Mouse (Mus musculus): ENCODE measurements around the gene Bysl. TPM values are rescaled to one million over a fixed set of nuclear protein-coding genes. Genes with fewer than 3 reads are reported as not detected.

Gene Bysl
- total and polyA plus RNA-seq, 3 experiments, result 13.2 to 15.9 (median 15.7) TPM

DNA sequence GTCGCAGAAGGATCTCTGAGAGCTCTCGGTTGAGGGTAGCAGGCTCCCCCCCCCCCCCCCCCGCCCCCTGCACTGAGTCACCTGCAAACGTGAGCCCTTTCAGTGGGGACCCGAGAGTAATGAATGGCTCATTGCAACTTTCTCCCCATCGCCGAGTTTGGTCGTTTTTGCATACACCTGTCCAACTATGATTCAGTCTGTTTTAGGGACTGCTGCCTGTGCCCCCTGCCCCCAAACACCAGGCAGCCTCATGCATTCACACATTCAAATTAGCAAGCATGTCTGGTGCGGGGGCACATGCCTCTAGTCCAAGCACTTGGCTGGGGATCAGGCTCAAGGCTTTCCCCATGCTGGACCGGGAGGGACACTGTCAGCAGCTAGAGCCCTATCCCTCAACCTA lies 56.7 kb downstream of the Bysl start:
- Histone ChIP-seq H3K36me3 (ENCODE audit: control insufficient read depth, insufficient read depth, low read length) (no peaks in the 10 kb centered on the region), H3K27me3 (ENCODE audit: control insufficient read depth, insufficient read depth, low read length) (no peaks in the 10 kb centered on the region), H3K4me1 (ENCODE audit: control insufficient read depth, insufficient read depth, low read length) (peaks cover 1% of the 10 kb centered on the region; the same call in 1 of the 2 replicates), H3K9ac (ENCODE audit: low read depth, low read length) (no peak overlapping the region), H3K79me2 (replicated peaks; ENCODE audit: control insufficient read depth, insufficient read depth, low read length) (no peaks in the 10 kb centered on the region), H3K4me3 (no peak overlapping the region), H3K27ac (no peak overlapping the region)
- TF ChIP-seq POLR2A (IDR thresholded peaks at IDR 0.05; ENCODE audit: insufficient read depth, low read depth, low read length) (no peak), EP300 (IDR thresholded peaks at IDR 0.05; ENCODE audit: insufficient read depth, low read depth, low read length) (no peak), CTCF (IDR thresholded peaks at IDR 0.05) (no peak)
- intact Hi-C loops (cut with DNase I), result no loop called here
- 79% methylated on average over 10 of the region's 10 CpGs for WGBS
- no peak for DNase-seq

- no peak for TF ChIP-seq EP300 (IDR thresholded peaks at IDR 0.05; ENCODE audit: insufficient read depth, low read depth, low read length)
- TF ChIP-seq POLR2A (IDR thresholded peaks at IDR 0.05; ENCODE audit: insufficient read depth, low read depth, low read length), result no peak
- TF ChIP-seq CTCF (IDR thresholded peaks at IDR 0.05), result no peak
- no peaks in the 10 kb centered on the region for H3K79me2 ChIP-seq (replicated peaks; ENCODE audit: control insufficient read depth, insufficient read depth, low read length)
- H3K36me3 ChIP-seq (ENCODE audit: control insufficient read depth, insufficient read depth, low read length), result no peaks in the 10 kb centered on the region
- DNase-seq, result no peak
- no peak overlapping the region for H3K4me3 ChIP-seq
- no peaks in the 10 kb centered on the region for H3K4me1 ChIP-seq (ENCODE audit: control insufficient read depth, insufficient read depth, low read length)
- no peak overlapping the region for H3K9ac ChIP-seq (ENCODE audit: low read depth, low read length)
- intact Hi-C loops (cut with DNase I), result no loop called here
- H3K27me3 ChIP-seq (ENCODE audit: control insufficient read depth, insufficient read depth, low read length), result no peaks in the 10 kb centered on the region
- H3K27ac ChIP-seq, result no peak overlapping the region
Observed at GRCm38 (mm10) chr17:47552994-47553393, 58.3 kb downstream of the Bysl start.

GRCm38 (mm10) chr17:47551049-47551448 lies 60.2 kb downstream of the Bysl start:
- TF ChIP-seq POLR2A (IDR thresholded peaks at IDR 0.05; ENCODE audit: insufficient read depth, low read depth, low read length), result no peak
- TF ChIP-seq CTCF (IDR thresholded peaks at IDR 0.05), result no peak
- no peak for TF ChIP-seq EP300 (IDR thresholded peaks at IDR 0.05; ENCODE audit: insufficient read depth, low read depth, low read length)
- no peaks in the 10 kb centered on the region for H3K36me3 ChIP-seq (ENCODE audit: control insufficient read depth, insufficient read depth, low read length)
- H3K79me2 ChIP-seq (replicated peaks; ENCODE audit: control insufficient read depth, insufficient read depth, low read length), result no peaks in the 10 kb centered on the region
- DNase-seq, result no peak
- intact Hi-C loops (cut with DNase I), result no loop called here
- no peaks in the 10 kb centered on the region for H3K4me1 ChIP-seq (ENCODE audit: control insufficient read depth, insufficient read depth, low read length)
- no peak overlapping the region for H3K9ac ChIP-seq (ENCODE audit: low read depth, low read length)
- no peak overlapping the region for H3K27ac ChIP-seq
- no peak overlapping the region for H3K4me3 ChIP-seq
- 61% methylated on average over 7 of the region's 7 CpGs for WGBS
- no peaks in the 10 kb centered on the region for H3K27me3 ChIP-seq (ENCODE audit: control insufficient read depth, insufficient read depth, low read length)

Other genes starting within 250 kb of the Bysl start
- gene Mrps10, start 242.6 kb downstream of the Bysl start, total RNA-seq (2021), result 10 to 100 TPM; 18.2 to 22.5 TPM
- gene Mrps10, start 242.6 kb downstream of the Bysl start, polyA plus RNA-seq (2012; rRNA removed), result 19.9 and 25.9 TPM in 2 replicates
- under 1 TPM; 0.23 to 0.43 TPM for gene Guca1b, start 226.1 kb downstream of the Bysl start, total RNA-seq (2021)
- 0.86 and 1.1 TPM in 2 replicates for gene Guca1b, start 226.1 kb downstream of the Bysl start, polyA plus RNA-seq (2012; rRNA removed)
- gene Guca1a, start 210.9 kb downstream of the Bysl start, total RNA-seq (2021), result under 1 TPM; 0.34 to 0.39 TPM
- gene Guca1a, start 210.9 kb downstream of the Bysl start, polyA plus RNA-seq (2012; rRNA removed), result 0.55 and 0.61 TPM in 2 replicates
- gene AI661453, start 174.9 kb downstream of the Bysl start, total RNA-seq (2021), result 1 to 10 TPM; 1.2 to 1.4 TPM
- gene AI661453, start 174.9 kb downstream of the Bysl start, polyA plus RNA-seq (2012; rRNA removed), result 0.64 and 1.00 TPM in 2 replicates
- gene 1700001C19Rik, start 174.1 kb downstream of the Bysl start, total RNA-seq (2021), result not detected
- gene 1700001C19Rik, start 174.1 kb downstream of the Bysl start, polyA plus RNA-seq (2012; rRNA removed), result 0.44 and 0.76 TPM in 2 replicates
- gene Taf8, start 109.2 kb downstream of the Bysl start, total RNA-seq (2021), result 10 to 100 TPM; 10.8 to 12.5 TPM
- gene Taf8, start 109.2 kb downstream of the Bysl start, polyA plus RNA-seq (2012; rRNA removed), result 14.2 and 21.0 TPM in 2 replicates
- gene Ccnd3, start 106.4 kb downstream of the Bysl start, total RNA-seq (2021), result 10 to 100 TPM; 75.9 to 83.7 TPM
- gene Ccnd3, start 106.4 kb downstream of the Bysl start, polyA plus RNA-seq (2012; rRNA removed), result 75.1 and 77.5 TPM in 2 replicates
- 10 to 100 TPM; 13.5 to 15.0 TPM for gene Med20, start 90 bp upstream of the Bysl start, total RNA-seq (2021)
- 17.4 and 25.1 TPM in 2 replicates for gene Med20, start 90 bp upstream of the Bysl start, polyA plus RNA-seq (2012; rRNA removed)
- gene Gm20517, start 97 bp upstream of the Bysl start, total RNA-seq (2021), result 1 to 10 TPM; 2.8 TPM
- 0.27 and 1.5 TPM in 2 replicates for gene Gm20517, start 97 bp upstream of the Bysl start, polyA plus RNA-seq (2012; rRNA removed)
- 1 to 10 TPM; 3.4 to 3.6 TPM for gene Usp49, start 19.2 kb upstream of the Bysl start, total RNA-seq (2021)
- 2.9 and 3.6 TPM in 2 replicates for gene Usp49, start 19.2 kb upstream of the Bysl start, polyA plus RNA-seq (2012; rRNA removed)
- 100 to 1,000 TPM; 113 to 125 TPM for gene Tomm6, start 76.9 kb upstream of the Bysl start, total RNA-seq (2021)
- gene Tomm6, start 76.9 kb upstream of the Bysl start, polyA plus RNA-seq (2012; rRNA removed), result 53.9 and 68.1 TPM in 2 replicates
- 1 to 10 TPM; 4.8 to 5.2 TPM for gene Frs3, start 77.5 kb upstream of the Bysl start, total RNA-seq (2021)
- gene Frs3, start 77.5 kb upstream of the Bysl start, polyA plus RNA-seq (2012; rRNA removed), result 10.8 and 11.7 TPM in 2 replicates
- gene Gm21981, start 83.0 kb upstream of the Bysl start, total RNA-seq (2021), result under 1 TPM; 0.78 to 0.89 TPM
- gene Gm21981, start 83.0 kb upstream of the Bysl start, polyA plus RNA-seq (2012; rRNA removed), result 0.73 and 1.2 TPM in 2 replicates
- 1 to 10 TPM; 3.7 to 3.9 TPM for gene Prickle4, start 83.2 kb upstream of the Bysl start, total RNA-seq (2021)
- 4.0 and 8.3 TPM in 2 replicates for gene Prickle4, start 83.2 kb upstream of the Bysl start, polyA plus RNA-seq (2012; rRNA removed)
- not detected for gene Pgc, start 115.3 kb upstream of the Bysl start, total RNA-seq (2021)
- gene Pgc, start 115.3 kb upstream of the Bysl start, polyA plus RNA-seq (2012; rRNA removed), result 0.59 TPM in 2 replicates
- gene Tfeb, start 125.5 kb upstream of the Bysl start, total RNA-seq (2021), result 10 to 100 TPM; 36.8 to 42.7 TPM
- gene Tfeb, start 125.5 kb upstream of the Bysl start, polyA plus RNA-seq (2012; rRNA removed), result 33.5 and 35.1 TPM in 2 replicates
- gene Mdfi, start 223.2 kb upstream of the Bysl start, total RNA-seq (2021), result 1 to 10 TPM; 1.8 to 2.0 TPM
- 9.6 and 11.1 TPM in 2 replicates for gene Mdfi, start 223.2 kb upstream of the Bysl start, polyA plus RNA-seq (2012; rRNA removed)